Mouse (Mus musculus): ENCODE measurements around the gene Cdrt4. TPM values are rescaled to one million over a fixed set of nuclear protein-coding genes. Genes with fewer than 3 reads are reported as not detected.
A peak's percentile ranks its signal among the peaks of the same experiment; 100 is the strongest.

Gene Cdrt4
- polyA plus RNA-seq, 1 experiment from 2014 or later = not detected

GRCm38 (mm10) chr11:63021141-63021806, 70.3 kb downstream of the Cdrt4 start:
- WGBS = 34% methylated on average over 5 of the region's 5 CpGs
- peak overlapping the region; percentile 87 for H3K27ac ChIP-seq (ENCODE audit: low read depth)

GRCm38 (mm10) chr11:63023461-63023860, 72.5 kb downstream of the Cdrt4 start:
- no peak for ATAC-seq (ENCODE audit: insufficient read depth)
- Histone ChIP-seq H3K9ac (no peak overlapping the region), H3K4me3 (ENCODE audit: low read depth, low read length) (no peak overlapping the region), H3K27ac (ENCODE audit: low read depth) (peak overlapping the region; percentile 86), H3K4me2 (no peak overlapping the region), H3K9me3 (ENCODE audit: low read depth, low read length) (no peaks in the 10 kb centered on the region), H3K36me3 (ENCODE audit: insufficient read depth) (no peaks in the 10 kb centered on the region), H3K27me3 (ENCODE audit: insufficient read depth, low read length) (no peaks in the 10 kb centered on the region), H3K4me1 (ENCODE audit: insufficient read depth) (peaks cover 61% of the 10 kb centered on the region)
- TF ChIP-seq CTCF (IDR thresholded peaks at IDR 0.05; ENCODE audit: low read depth) = no peak
- WGBS = 53% methylated on average over 5 of the region's 5 CpGs
- DNase-seq = peak; percentile 41

More at GRCm38 (mm10) chr11:63021141-63021806, 70.3 kb downstream of the Cdrt4 start:
- no peak for TF ChIP-seq CTCF (IDR thresholded peaks at IDR 0.05; ENCODE audit: low read depth)
- H3K9ac ChIP-seq = no peak overlapping the region
- no peaks in the 10 kb centered on the region for H3K9me3 ChIP-seq (ENCODE audit: low read depth, low read length)
- peaks cover 55% of the 10 kb centered on the region for H3K4me1 ChIP-seq (ENCODE audit: insufficient read depth)
- no peaks in the 10 kb centered on the region for H3K36me3 ChIP-seq (ENCODE audit: insufficient read depth)
- no peak overlapping the region for H3K4me3 ChIP-seq (ENCODE audit: low read depth, low read length)
- ATAC-seq (ENCODE audit: insufficient read depth) (no peak), DNase-seq (no peak)
- H3K27me3 ChIP-seq (ENCODE audit: insufficient read depth, low read length) = no peaks in the 10 kb centered on the region
- no peak overlapping the region for H3K4me2 ChIP-seq

GRCm38 (mm10) chr11:63024136-63024535, 73.1 kb downstream of the Cdrt4 start:
- H3K4me3 ChIP-seq (ENCODE audit: low read depth, low read length) = no peak overlapping the region
- H3K4me1 ChIP-seq (ENCODE audit: insufficient read depth) = peaks cover 59% of the 10 kb centered on the region
- WGBS = 7% methylated on average over 2 of the region's 2 CpGs
- H3K9me3 ChIP-seq (ENCODE audit: low read depth, low read length) = no peaks in the 10 kb centered on the region
- ATAC-seq (ENCODE audit: insufficient read depth) (peak; percentile 61), DNase-seq (peak; percentile 82)
- H3K27ac ChIP-seq (ENCODE audit: low read depth) = peak overlapping the region; percentile 86
- no peak overlapping the region for H3K4me2 ChIP-seq
- H3K36me3 ChIP-seq (ENCODE audit: insufficient read depth) = no peaks in the 10 kb centered on the region
- no peak overlapping the region for H3K9ac ChIP-seq
- no peaks in the 10 kb centered on the region for H3K27me3 ChIP-seq (ENCODE audit: insufficient read depth, low read length)
- TF ChIP-seq CTCF (IDR thresholded peaks at IDR 0.05; ENCODE audit: low read depth) = peak; percentile 19; the same call in 1 of the 2 replicates

- Histone ChIP-seq H3K27ac (ENCODE audit: low read depth) (peak overlapping the region; percentile 86), H3K36me3 (ENCODE audit: insufficient read depth) (no peaks in the 10 kb centered on the region), H3K4me2 (no peak overlapping the region), H3K4me3 (ENCODE audit: low read depth, low read length) (no peak overlapping the region), H3K9ac (no peak overlapping the region), H3K9me3 (ENCODE audit: low read depth, low read length) (no peaks in the 10 kb centered on the region), H3K27me3 (ENCODE audit: insufficient read depth, low read length) (no peaks in the 10 kb centered on the region), H3K4me1 (ENCODE audit: insufficient read depth) (peaks cover 50% of the 10 kb centered on the region)
- ATAC-seq (ENCODE audit: insufficient read depth) (peak; percentile 63), DNase-seq (peak; percentile 90)
- 41% methylated on average over 6 of the region's 6 CpGs for WGBS
- no peak for TF ChIP-seq CTCF (IDR thresholded peaks at IDR 0.05; ENCODE audit: low read depth)
Observed at GRCm38 (mm10) chr11:63025476-63025875, 74.5 kb downstream of the Cdrt4 start.

- no peaks in the 10 kb centered on the region for H3K36me3 ChIP-seq (ENCODE audit: insufficient read depth)
- no peaks in the 10 kb centered on the region for H3K9me3 ChIP-seq (ENCODE audit: low read depth, low read length)
- no peaks in the 10 kb centered on the region for H3K27me3 ChIP-seq (ENCODE audit: insufficient read depth, low read length)
- WGBS = 53% methylated on average over 9 of the region's 9 CpGs
- no peak overlapping the region for H3K4me2 ChIP-seq
- no peak for TF ChIP-seq CTCF (IDR thresholded peaks at IDR 0.05; ENCODE audit: low read depth)
- H3K9ac ChIP-seq = no peak overlapping the region
- DNase-seq (peak; percentile 52), ATAC-seq (ENCODE audit: insufficient read depth) (no peak; the same call in 1 of the 2 replicates)
- peak overlapping the region; percentile 83; the same call in 1 of the 2 replicates for H3K27ac ChIP-seq (ENCODE audit: low read depth)
- peaks cover 42% of the 10 kb centered on the region for H3K4me1 ChIP-seq (ENCODE audit: insufficient read depth)
- no peak overlapping the region for H3K4me3 ChIP-seq (ENCODE audit: low read depth, low read length)
Observed at GRCm38 (mm10) chr11:63026651-63027141, 75.7 kb downstream of the Cdrt4 start.

- Histone ChIP-seq H3K4me1 (ENCODE audit: insufficient read depth) (peaks cover 33% of the 10 kb centered on the region), H3K27ac (ENCODE audit: low read depth) (no peak overlapping the region), H3K4me3 (ENCODE audit: low read depth, low read length) (no peak overlapping the region), H3K9me3 (ENCODE audit: low read depth, low read length) (no peaks in the 10 kb centered on the region), H3K9ac (no peak overlapping the region), H3K4me2 (no peak overlapping the region), H3K27me3 (ENCODE audit: insufficient read depth, low read length) (no peaks in the 10 kb centered on the region), H3K36me3 (ENCODE audit: insufficient read depth) (no peaks in the 10 kb centered on the region)
- DNase-seq (no peak), ATAC-seq (ENCODE audit: insufficient read depth) (no peak)
- no peak for TF ChIP-seq CTCF (IDR thresholded peaks at IDR 0.05; ENCODE audit: low read depth)
- WGBS = 74% methylated on average over 3 of the region's 3 CpGs
Observed at GRCm38 (mm10) chr11:63028131-63028530, 77.1 kb downstream of the Cdrt4 start.

- H3K4me2 ChIP-seq = no peak overlapping the region
- H3K27ac ChIP-seq (ENCODE audit: low read depth) = no peak overlapping the region
- DNase-seq (no peak), ATAC-seq (ENCODE audit: insufficient read depth) (no peak)
- no peaks in the 10 kb centered on the region for H3K36me3 ChIP-seq (ENCODE audit: insufficient read depth)
- H3K27me3 ChIP-seq (ENCODE audit: insufficient read depth, low read length) = no peaks in the 10 kb centered on the region
- H3K9me3 ChIP-seq (ENCODE audit: low read depth, low read length) = no peaks in the 10 kb centered on the region
- H3K4me3 ChIP-seq (ENCODE audit: low read depth, low read length) = no peak overlapping the region
- TF ChIP-seq CTCF (IDR thresholded peaks at IDR 0.05; ENCODE audit: low read depth) = no peak
- H3K4me1 ChIP-seq (ENCODE audit: insufficient read depth) = peaks cover 22% of the 10 kb centered on the region
- no peak overlapping the region for H3K9ac ChIP-seq
- WGBS = 64% methylated on average over 4 of the region's 4 CpGs
Observed at GRCm38 (mm10) chr11:63029148-63029714, 78.2 kb downstream of the Cdrt4 start.

All from lung, embryonic 14.5 days (tissue).